Mouse (Mus musculus) liver, adult 2 months (tissue): ENCODE results near the gene Wfikkn1.

Source experiments
- CTCF ChIP-seq: fragments of 200-500 bp; IDR thresholded peaks from 2 replicates; pipeline ENCODE4 v1.5.1; 2011; ENCODE audit warnings: low read depth, low read length, control low read depth
- POLR2A ChIP-seq: fragments of 200-500 bp; IDR thresholded peaks from 2 replicates; pipeline ENCODE4 v1.6.1; 2011; ENCODE audit warnings: low read length, control low read depth; ENCODE audit not compliant: insufficient read depth; ENCODE audit errors: extremely low read depth

- TF ChIP-seq CTCF (no peak), POLR2A (no peak)
These were observed 2.0 kb downstream of the Wfikkn1 start for GRCm38 (mm10) chr17:25878611-25879180.
